Mouse (Mus musculus) thymus, adult 2 months (tissue): Measurements from ENCODE around the gene Golga2. TPM values are rescaled to one million over a fixed set of nuclear protein-coding genes. Genes with fewer than 3 reads are reported as not detected.

Source experiments
- DNase-seq: peaks from one replicate; pipeline ENCODE4 v3.0.0; 2021
- H3K27ac ChIP-seq: fragments of 200-500 bp; 2 replicates; pipeline ENCODE4 v1.5.1; 2012; ENCODE audit warnings: low read length, control low read depth; ENCODE audit not compliant: control insufficient read depth, insufficient read depth
- H3K27me3 ChIP-seq: fragments of 200-500 bp; 2 replicates; pipeline ENCODE4 v1.6.1; 2012; ENCODE audit warnings: mild to moderate bottlenecking, low read length, moderate library complexity, mixed read lengths; ENCODE audit not compliant: control insufficient read depth, insufficient read depth
- H3K36me3 ChIP-seq: fragments of 200-500 bp; 2 replicates; pipeline ENCODE4 v1.6.1; 2012; ENCODE audit warnings: mild to moderate bottlenecking, low read length, moderate library complexity; ENCODE audit not compliant: control insufficient read depth, insufficient read depth
- H3K4me1 ChIP-seq: fragments of 200-500 bp; replicated peaks from 2 replicates; pipeline ENCODE4 v1.6.1; 2012; ENCODE audit warnings: low read length; ENCODE audit not compliant: control insufficient read depth, insufficient read depth
- H3K4me3 ChIP-seq: fragments of 200-500 bp; 2 replicates; pipeline ENCODE4 v1.5.1; 2012; ENCODE audit warnings: mild to moderate bottlenecking, low read length, control low read depth, moderate library complexity; ENCODE audit not compliant: control insufficient read depth, insufficient read depth
- CTCF ChIP-seq: fragments of 200-500 bp; IDR thresholded peaks from 2 replicates; pipeline ENCODE4 v1.5.1; 2012; ENCODE audit warnings: mild to moderate bottlenecking, control low read depth, low read length, moderate library complexity, borderline replicate concordance; ENCODE audit not compliant: control insufficient read depth, poor library complexity, insufficient read depth; ENCODE audit errors: extremely low read depth
- POLR2A ChIP-seq: fragments of 200-500 bp; IDR thresholded peaks from 2 replicates; pipeline ENCODE4 v1.6.1; 2012; ENCODE audit warnings: mild to moderate bottlenecking, low read length, control low read depth, moderate library complexity; ENCODE audit not compliant: control insufficient read depth, poor library complexity, insufficient read depth; ENCODE audit errors: extremely low read depth
- WGBS: fragments of 180-500 bp; shearing (Covaris S2); methylation state at CpG from one replicate; pipeline ENCODE4 v1.1.7; 2018; 5-methylcytosine and 5-hydroxymethylcytosine counted together
- polyA plus RNA-seq: library from polyadenylated mRNA; depleted of rRNA; stranded (reverse); fragments of >200 nt; gene quantifications from 2 replicates; pipeline ENCODE4 v1.2.3, GENCODE M21; 2012

The Golga2 gene
- polyA plus RNA-seq, 1 experiment = 36.6 TPM

- H3K27ac ChIP-seq = no peak overlapping the region
- TF ChIP-seq CTCF = no peak
- no peak for TF ChIP-seq POLR2A
- no peak overlapping the region for H3K4me3 ChIP-seq
- 84% methylated on average over 10 of the region's 10 CpGs for WGBS
- H3K36me3 ChIP-seq = peaks cover 19% of the 10 kb centered on the region
- DNase-seq = no peak
- no peaks in the 10 kb centered on the region for H3K4me1 ChIP-seq
- H3K27me3 ChIP-seq = no peaks in the 10 kb centered on the region
Observed at GRCm38 (mm10) chr2:32248377-32249361, 38.5 kb upstream of the Golga2 start.

- Histone ChIP-seq H3K36me3 (peaks cover 18% of the 10 kb centered on the region), H3K4me3 (no peak overlapping the region), H3K4me1 (no peaks in the 10 kb centered on the region), H3K27me3 (no peaks in the 10 kb centered on the region), H3K27ac (no peak overlapping the region)
- 95% methylated on average over 12 of the region's 12 CpGs for WGBS
- TF ChIP-seq POLR2A = no peak
- no peak for TF ChIP-seq CTCF
- DNase-seq = no peak
Observed at GRCm38 (mm10) chr2:32251791-32252527, 35.2 kb upstream of the Golga2 start.

- Histone ChIP-seq H3K27ac (no peak overlapping the region), H3K36me3 (peaks cover 21% of the 10 kb centered on the region), H3K27me3 (no peaks in the 10 kb centered on the region), H3K4me1 (no peaks in the 10 kb centered on the region), H3K4me3 (no peak overlapping the region)
- TF ChIP-seq POLR2A (no peak), CTCF (no peak)
- no peak for DNase-seq
- 96% methylated on average over 5 of the region's 5 CpGs for WGBS
Observed at GRCm38 (mm10) chr2:32252658-32253057, 34.5 kb upstream of the Golga2 start.

- Histone ChIP-seq H3K36me3 (peaks cover 26% of the 10 kb centered on the region), H3K4me1 (no peaks in the 10 kb centered on the region), H3K27ac (no peak overlapping the region), H3K27me3 (no peaks in the 10 kb centered on the region), H3K4me3 (no peak overlapping the region)
- 90% methylated on average over 1 of the region's 1 CpGs for WGBS
- no peak for DNase-seq
- TF ChIP-seq CTCF (no peak), POLR2A (no peak)
Observed at GRCm38 (mm10) chr2:32253352-32253751, 33.8 kb upstream of the Golga2 start.

- no peak for TF ChIP-seq POLR2A
- TF ChIP-seq CTCF = no peak
- no peaks in the 10 kb centered on the region for H3K27me3 ChIP-seq
- no peak overlapping the region for H3K4me3 ChIP-seq
- H3K27ac ChIP-seq = no peak overlapping the region
- WGBS = 95% methylated on average over 5 of the region's 5 CpGs
- peaks cover 26% of the 10 kb centered on the region for H3K36me3 ChIP-seq
- no peak for DNase-seq
- H3K4me1 ChIP-seq = peaks cover 7% of the 10 kb centered on the region
Observed at GRCm38 (mm10) chr2:32254563-32254962, 32.6 kb upstream of the Golga2 start.

- TF ChIP-seq CTCF (no peak), POLR2A (no peak)
- Histone ChIP-seq H3K27me3 (no peaks in the 10 kb centered on the region), H3K4me1 (peaks cover 10% of the 10 kb centered on the region), H3K27ac (no peak overlapping the region), H3K4me3 (no peak overlapping the region), H3K36me3 (peaks cover 22% of the 10 kb centered on the region)
- DNase-seq = no peak
- 94% methylated on average over 11 of the region's 11 CpGs for WGBS
Observed at GRCm38 (mm10) chr2:32256273-32256672, 30.9 kb upstream of the Golga2 start.

GRCm38 (mm10) chr2:32258887-32259533 is 28.2 kb upstream of the Golga2 start:
- H3K4me3 ChIP-seq = peak overlapping the region; percentile 72
- WGBS = 63% methylated on average over 6 of the region's 6 CpGs
- H3K4me1 ChIP-seq = peaks cover 10% of the 10 kb centered on the region
- TF ChIP-seq CTCF (no peak), POLR2A (no peak)
- peaks cover 12% of the 10 kb centered on the region for H3K36me3 ChIP-seq
- no peaks in the 10 kb centered on the region for H3K27me3 ChIP-seq
- DNase-seq = no peak
- H3K27ac ChIP-seq = no peak overlapping the region
